Comparison of ENCODE assay signal across 8 mouse cellular contexts in genomic region chr17:56424726-56425583, GRCm38 (mm10). TPM values are rescaled to one million over a fixed set of nuclear protein-coding genes. Genes with fewer than 3 reads are reported as not detected.
DNase-seq lines count a peak whose midpoint lies in the region; ATAC-seq and TF ChIP-seq lines count a peak whose summit lies in the region.

No protein-coding gene starts in this region.

- no peaks in the 10 kb centered on the region for H3K9me3 ChIP-seq in E14TG2a.4 (ENCODE audit: low read length)
- H3K9me3 ChIP-seq in forebrain, embryonic 10.5 days = no peaks in the 10 kb centered on the region
- no peaks in the 10 kb centered on the region for H3K9me3 ChIP-seq in intestine, embryonic 14.5 days (ENCODE audit: control insufficient read depth, low read length)
- H3K9me3 ChIP-seq in liver, embryonic 16.5 days (replicated peaks; ENCODE audit: control insufficient read depth, low read length) = no peaks in the 10 kb centered on the region
- H3K9me3 ChIP-seq in neural tube, embryonic 15.5 days (replicated peaks) = no peaks in the 10 kb centered on the region

- H3K4me1 ChIP-seq in E14TG2a.4 (replicated peaks; ENCODE audit: low read depth, low read length) = peaks cover 71% of the 10 kb centered on the region
- H3K4me1 ChIP-seq in forebrain, embryonic 10.5 days = peaks cover 21% of the 10 kb centered on the region
- H3K4me1 ChIP-seq in intestine, embryonic 14.5 days (replicated peaks; ENCODE audit: control insufficient read depth, insufficient read depth, low read length) = peaks cover 6% of the 10 kb centered on the region
- peaks cover 9% of the 10 kb centered on the region for H3K4me1 ChIP-seq in liver, embryonic 16.5 days (ENCODE audit: control insufficient read depth, low read depth, low read length)
- peaks cover 22% of the 10 kb centered on the region for H3K4me1 ChIP-seq in neural tube, embryonic 15.5 days

- H3K9ac ChIP-seq in intestine, embryonic 14.5 days (ENCODE audit: low read length) = peak overlapping the region; percentile 55
- peak overlapping the region; percentile 7; the same call in 1 of the 2 replicates for H3K9ac ChIP-seq in liver, embryonic 16.5 days (ENCODE audit: low read depth, low read length)
- peak overlapping the region; percentile 46 for H3K9ac ChIP-seq in neural tube, embryonic 15.5 days (replicated peaks)

- ATAC-seq in intestine, embryonic 14.5 days (replicated peaks; ENCODE audit: low FRiP score, low TSS enrichment, low read depth) = peak; percentile 89
- ATAC-seq in liver, embryonic 16.5 days (ENCODE audit: low read depth) = peak; percentile 59
- peak; percentile 48 for ATAC-seq in neural tube, embryonic 15.5 days (ENCODE audit: low FRiP score)

- 10% methylated on average over 71 of the region's 77 CpGs for WGBS in forebrain, embryonic 10.5 days
- 18% methylated on average over 47 of the region's 77 CpGs for WGBS in intestine, embryonic 14.5 days
- 11% methylated on average over 73 of the region's 77 CpGs for WGBS in liver, embryonic 16.5 days (ENCODE audit: insufficient replicate concordance)
- 17% methylated on average over 70 of the region's 77 CpGs for WGBS in neural tube, embryonic 15.5 days

- no peak for TF ChIP-seq CTCF in E14TG2a.4 (conservative IDR thresholded peaks at IDR 0.05; ENCODE audit: low read length)

- peaks cover 35% of the 10 kb centered on the region for H3K27me3 ChIP-seq in E14TG2a.4 (ENCODE audit: insufficient read depth, low read length)
- H3K27me3 ChIP-seq in forebrain, embryonic 10.5 days (ENCODE audit: poor library complexity, severe bottlenecking) = peaks cover 45% of the 10 kb centered on the region
- no peaks in the 10 kb centered on the region for H3K27me3 ChIP-seq in intestine, embryonic 14.5 days (replicated peaks; ENCODE audit: control insufficient read depth, insufficient read depth, low read length)
- peaks cover 15% of the 10 kb centered on the region for H3K27me3 ChIP-seq in liver, embryonic 16.5 days (ENCODE audit: control insufficient read depth, insufficient read depth, low read depth, low read length)
- no peaks in the 10 kb centered on the region for H3K27me3 ChIP-seq in neural tube, embryonic 15.5 days (replicated peaks)

- H3K27ac ChIP-seq in forebrain, embryonic 10.5 days = peak overlapping the region; percentile 84
- peak overlapping the region; percentile 33; the same call in 1 of the 2 replicates for H3K27ac ChIP-seq in intestine, embryonic 14.5 days (ENCODE audit: low read depth)
- H3K27ac ChIP-seq in liver, embryonic 16.5 days (ENCODE audit: low read length) = no peak overlapping the region
- peak overlapping the region; percentile 33 for H3K27ac ChIP-seq in neural tube, embryonic 15.5 days (replicated peaks)

- H3K4me3 ChIP-seq in E14TG2a.4 (replicated peaks; ENCODE audit: low read length) = peak overlapping the region; percentile 84
- peak overlapping the region; percentile 63 for H3K4me3 ChIP-seq in forebrain, embryonic 10.5 days
- peak overlapping the region; percentile 42 for H3K4me3 ChIP-seq in intestine, embryonic 14.5 days (ENCODE audit: low read depth, low read length)
- peak overlapping the region; percentile 57 for H3K4me3 ChIP-seq in liver, embryonic 16.5 days (ENCODE audit: low read depth, low read length)
- peak overlapping the region; percentile 35 for H3K4me3 ChIP-seq in neural tube, embryonic 15.5 days (replicated peaks)

- peak; percentile 50 for DNase-seq in adrenal gland, postnatal 25 days
- DNase-seq in forebrain, embryonic 10.5 days (ENCODE audit: extremely low spot score, low spot score) = peak; percentile 72
- DNase-seq in intestine, embryonic 14.5 days (ENCODE audit: low spot score) = peak; percentile 85
- peak; percentile 59 for DNase-seq in urinary bladder, postnatal 25 days (ENCODE audit: low spot score)
- DNase-seq in layer of hippocampus, adult 8-10 months (ENCODE audit: low spot score in 2 of 2) = no peak

- H3K36me3 ChIP-seq in E14TG2a.4 (ENCODE audit: insufficient read depth, low read length) = peaks cover 41% of the 10 kb centered on the region
- peaks cover 99% of the 10 kb centered on the region for H3K36me3 ChIP-seq in forebrain, embryonic 10.5 days (replicated peaks)
- H3K36me3 ChIP-seq in intestine, embryonic 14.5 days (ENCODE audit: control insufficient read depth, insufficient read depth, low read length) = peaks cover 75% of the 10 kb centered on the region
- H3K36me3 ChIP-seq in liver, embryonic 16.5 days (ENCODE audit: control insufficient read depth, insufficient read depth) = no peaks in the 10 kb centered on the region
- peaks cover 81% of the 10 kb centered on the region for H3K36me3 ChIP-seq in neural tube, embryonic 15.5 days

- peak overlapping the region; percentile 68 for H3K4me2 ChIP-seq in intestine, embryonic 14.5 days (ENCODE audit: low read length)
- peak overlapping the region; percentile 82 for H3K4me2 ChIP-seq in liver, embryonic 16.5 days (ENCODE audit: low read depth, low read length)
- peak overlapping the region; percentile 63 for H3K4me2 ChIP-seq in neural tube, embryonic 15.5 days

RNA-seq across cellular contexts. Expression of gene Ptprs, which starts 51.3 kb away (rescaled TPM):
- total RNA-seq in adrenal gland, postnatal 25 days (2021) = 165 and 222 TPM in 2 replicates
- polyA plus RNA-seq in forebrain, embryonic 10.5 days (2016; fragmentation: Nextera tagmentation; extraction: Ambion mirVana) = 80.3 and 91.5 TPM in 2 replicates
- polyA plus RNA-seq in intestine, embryonic 14.5 days (2014; fragmentation: Nextera tagmentation; extraction: Ambion mirVana) = 94.4 and 99.6 TPM in 2 replicates
- polyA plus RNA-seq in liver, embryonic 16.5 days (2015; fragmentation: Nextera tagmentation; extraction: Ambion mirVana) = 3.9 and 5.3 TPM in 2 replicates
- 206 and 247 TPM in 2 replicates for polyA plus RNA-seq in neural tube, embryonic 15.5 days (2015; fragmentation: Nextera tagmentation; extraction: Ambion mirVana)
- total RNA-seq in layer of hippocampus, adult 8-10 months (2022) = 100 to 1,000 TPM; 605 to 694 (median 657) TPM

Comparison
In these comparisons a context has a peak if more than half of its experiments do, and no peak if none do; other contexts are left out.
1. DNase-seq: peak in adrenal gland, postnatal 25 days (single experiment), forebrain, embryonic 10.5 days (single experiment), intestine, embryonic 14.5 days (single experiment) and urinary bladder, postnatal 25 days (single experiment); none in layer of hippocampus, adult 8-10 months (0 of 2).
2. RNA of gene Ptprs, which starts 51.3 kb away (polyA plus RNA-seq): 206 to 247 TPM in neural tube, embryonic 15.5 days, 94.4 to 99.6 TPM in intestine, embryonic 14.5 days and 80.3 to 91.5 TPM in forebrain, embryonic 10.5 days; 3.9 to 5.3 TPM in liver, embryonic 16.5 days; every median in the first group is over 10 times any median in the second.
3. Peak in every context shown above with its lines, with median percentiles within 50 percentile points of each other: H3K4me3 ChIP-seq, ATAC-seq, H3K4me2 ChIP-seq and H3K9ac ChIP-seq.